Mouse (Mus musculus): ENCODE results near the gene Ajap1. TPM values are rescaled to one million over a fixed set of nuclear protein-coding genes. Genes with fewer than 3 reads are reported as not detected.

The Ajap1 gene
- polyA plus RNA-seq, 1 experiment from 2014 or later = not detected

GRCm38 (mm10) chr4:153344999-153345398, 137.6 kb downstream of the Ajap1 start:
- no peak for DNase-seq (ENCODE audit: low read depth, low spot score)
- CTCF ChIA-PET = no interaction called here
- no peaks in the 10 kb centered on the region for H3K27me3 ChIP-seq
- POLR2A ChIA-PET = no interaction called here
- no peak for TF ChIP-seq CTCF (IDR thresholded peaks at IDR 0.05)
- no peak for ATAC-seq
- in situ Hi-C loops (cut with MboI; ENCODE audit: low pct_unique_long_range_greater_than_20kb) = no loop called here

GRCm38 (mm10) chr4:153340887-153341286, 141.7 kb downstream of the Ajap1 start:
- ChIA-PET CTCF (no interaction called here), POLR2A (no interaction called here)
- DNase-seq (ENCODE audit: low read depth, low spot score) (no peak), ATAC-seq (no peak)
- no peak for TF ChIP-seq CTCF (IDR thresholded peaks at IDR 0.05)
- H3K27me3 ChIP-seq = no peaks in the 10 kb centered on the region
- in situ Hi-C loops (cut with MboI; ENCODE audit: low pct_unique_long_range_greater_than_20kb) = no loop called here

GRCm38 (mm10) chr4:153335301-153335799, 147.3 kb downstream of the Ajap1 start:
- ATAC-seq (no peak), DNase-seq (ENCODE audit: low read depth, low spot score) (no peak)
- CTCF ChIA-PET = no interaction called here
- TF ChIP-seq CTCF (IDR thresholded peaks at IDR 0.05) = no peak
- in situ Hi-C loops (cut with MboI; ENCODE audit: low pct_unique_long_range_greater_than_20kb) = no loop called here
- POLR2A ChIA-PET = no interaction called here
- no peaks in the 10 kb centered on the region for H3K27me3 ChIP-seq

- DNase-seq (ENCODE audit: low read depth, low spot score) (no peak), ATAC-seq (no peak)
- no peak for TF ChIP-seq CTCF (IDR thresholded peaks at IDR 0.05)
- CTCF ChIA-PET = no interaction called here
- in situ Hi-C loops (cut with MboI; ENCODE audit: low pct_unique_long_range_greater_than_20kb) = no loop called here
- no peaks in the 10 kb centered on the region for H3K27me3 ChIP-seq
- POLR2A ChIA-PET = no interaction called here
These were observed 154.8 kb downstream of the Ajap1 start for GRCm38 (mm10) chr4:153327809-153328208.

All from Patski (cell line).